Mouse (Mus musculus) right cerebral cortex, adult 2 months (tissue): Measurements from ENCODE around the gene Tex26.

Experiments used
- DNase-seq, 2 experiments: peaks; one replicate each; pipeline ENCODE4 v3.0.0; 2021 to 2022; ENCODE audit warnings: low spot score in 2 of 2

Gene Tex26

GRCm38 (mm10) chr5:149488360-149489021 lies 49.0 kb downstream of the Tex26 start:
- DNase-seq = no peak

DNA sequence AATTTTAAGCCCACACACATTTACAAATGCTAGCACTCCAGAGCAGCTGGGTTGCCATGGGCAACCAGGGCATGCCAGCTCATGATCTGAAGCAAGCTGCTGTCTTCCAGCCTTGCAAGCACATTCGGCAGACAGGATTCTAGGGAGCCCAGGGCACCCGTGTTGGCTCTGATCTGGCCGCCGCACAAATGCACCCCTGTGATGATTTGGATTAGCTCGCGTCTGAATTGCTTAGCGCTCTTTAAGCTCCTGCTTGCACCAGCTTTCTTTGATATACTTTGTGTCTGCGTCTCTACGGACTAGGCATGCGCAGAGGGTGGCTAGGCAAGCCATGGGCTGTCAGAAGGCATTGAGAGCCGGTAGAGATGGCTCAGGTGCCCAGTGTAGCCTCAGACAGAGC lies 49.7 kb downstream of the Tex26 start:
- DNase-seq = peak; percentile 78 to 88

DNA sequence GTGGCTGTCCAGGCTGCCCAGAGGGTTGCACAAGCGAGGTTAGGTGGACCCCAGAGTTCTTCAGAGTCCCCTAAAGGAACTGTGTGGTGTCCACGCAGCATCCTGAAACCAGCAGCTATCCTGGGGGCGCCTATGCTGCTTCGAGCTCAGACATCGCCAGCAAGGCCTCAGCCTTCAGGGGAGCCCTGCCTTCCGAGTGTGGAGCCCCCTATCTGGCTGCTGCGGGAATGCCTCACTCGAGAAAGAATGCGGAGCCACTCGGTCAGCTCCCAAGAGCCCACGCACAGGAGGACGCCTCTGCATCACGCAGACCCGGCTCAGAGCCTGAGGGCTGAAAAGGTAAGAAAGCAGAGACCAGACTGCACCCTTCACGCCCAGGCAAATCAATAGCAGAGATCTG lies 50.8 kb downstream of the Tex26 start:
- DNase-seq = no peak

GRCm38 (mm10) chr5:149495655-149496054 lies 56.2 kb downstream of the Tex26 start:
- no peak for DNase-seq

- no peak for DNase-seq
Measured at GRCm38 (mm10) chr5:149496401-149497066, 57.1 kb downstream of the Tex26 start.

GRCm38 (mm10) chr5:149499936-149500335 lies 60.5 kb downstream of the Tex26 start:
- DNase-seq = no peak

DNA sequence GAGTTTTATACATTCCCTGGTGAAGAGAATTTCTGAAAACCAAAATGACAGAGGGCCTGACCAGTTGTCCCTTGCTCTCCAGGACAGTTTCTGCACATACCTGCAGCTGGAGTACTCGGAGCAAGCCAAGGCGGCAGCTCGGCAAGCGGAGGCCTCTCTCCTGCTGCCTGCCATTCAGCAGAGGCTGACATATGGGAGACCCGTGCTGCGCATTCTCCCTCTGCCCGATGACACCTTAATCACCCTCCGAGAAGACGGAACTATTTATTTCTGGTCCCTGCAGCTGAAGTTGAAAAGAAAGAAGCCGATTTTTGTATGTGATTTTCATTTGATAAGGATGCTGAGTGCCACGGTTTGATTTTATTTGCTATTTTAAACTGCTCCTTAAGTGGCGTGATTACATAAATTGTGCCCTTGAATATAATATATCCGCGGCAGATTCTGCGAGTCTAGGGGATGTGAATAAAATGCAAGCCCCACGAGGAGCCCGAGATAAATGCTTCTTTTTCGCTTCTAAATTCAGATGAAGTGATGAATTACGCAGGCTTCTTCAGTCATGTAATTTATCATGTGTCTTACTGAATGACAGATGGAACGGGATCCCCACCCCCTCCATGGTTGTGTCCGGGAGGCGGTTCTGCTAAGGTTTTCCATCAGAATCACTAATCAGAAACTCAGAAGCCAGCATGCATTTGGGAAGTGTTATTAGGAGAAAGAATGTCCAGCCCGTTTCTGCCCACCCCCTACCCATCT lies 64.1 kb downstream of the Tex26 start:
- peak in 1 of 2 experiments; percentile 51 for DNase-seq

DNA sequence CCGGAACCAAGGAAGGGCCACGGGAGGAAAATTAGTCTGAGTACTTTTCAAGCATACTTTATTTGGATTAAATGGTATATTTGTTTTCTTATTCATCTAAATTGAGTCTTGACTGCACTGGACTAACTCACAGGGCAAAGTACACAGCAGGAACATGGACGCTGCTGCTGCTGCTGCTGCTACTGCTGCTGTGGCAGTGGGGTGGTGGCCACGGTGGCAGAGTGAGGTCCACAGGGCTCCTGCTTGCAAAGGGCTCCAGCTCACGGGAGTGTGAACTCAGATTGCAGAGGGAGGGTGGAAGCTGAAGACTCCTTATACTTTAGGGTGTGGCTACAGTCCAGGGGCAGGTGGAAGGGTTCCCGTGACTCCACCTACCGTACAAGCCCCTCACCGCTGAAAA lies 65.5 kb downstream of the Tex26 start:
- no peak for DNase-seq

- no peak for DNase-seq
Measured at GRCm38 (mm10) chr5:149506033-149506432, 66.6 kb downstream of the Tex26 start.

DNA sequence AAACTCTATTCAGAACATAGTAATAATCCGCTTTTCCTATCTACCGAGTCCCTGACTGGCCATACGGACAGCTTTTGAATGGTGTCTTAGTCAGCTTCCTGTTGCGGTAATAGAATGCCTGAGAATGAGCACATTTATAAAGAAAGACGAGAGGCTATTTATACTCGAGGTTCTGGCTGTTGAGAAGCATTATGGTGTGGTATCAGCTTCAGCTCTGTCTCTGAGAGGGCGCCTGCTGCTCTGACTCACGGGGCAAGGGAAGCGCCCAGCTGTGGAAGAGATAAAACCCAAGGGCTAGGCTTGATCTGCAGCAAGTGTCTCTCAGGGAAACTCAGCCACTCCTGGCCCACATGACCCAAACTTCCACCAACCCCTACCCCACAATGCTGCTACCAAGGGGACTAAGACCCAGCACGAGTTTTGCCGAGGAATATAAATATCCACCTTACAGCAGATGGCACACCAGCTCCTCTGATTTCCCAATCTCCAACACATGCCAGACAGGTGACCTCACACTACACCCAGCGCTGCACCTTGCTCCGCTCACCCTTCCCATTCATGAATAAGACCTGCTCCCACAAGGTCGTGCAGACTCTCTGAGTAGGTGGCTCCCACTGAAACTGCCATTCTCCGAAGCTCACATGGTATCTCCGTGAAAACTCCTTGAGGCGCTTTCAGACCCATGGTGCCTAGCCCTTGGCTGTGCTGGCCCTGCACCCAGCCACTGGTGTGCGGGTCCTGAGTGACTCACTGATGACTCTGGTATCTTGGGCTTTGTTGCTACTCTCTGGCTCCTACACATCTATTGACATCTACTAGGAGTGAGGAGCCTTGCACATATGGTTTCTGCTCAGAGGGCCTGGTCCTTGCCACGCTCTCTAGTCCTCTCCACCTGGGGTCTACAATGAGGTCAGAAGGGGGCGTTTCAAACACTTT lies 68.9 kb downstream of the Tex26 start:
- DNase-seq = no peak

GRCm38 (mm10) chr5:149510323-149510722 lies 70.9 kb downstream of the Tex26 start:
- DNase-seq = no peak

DNA sequence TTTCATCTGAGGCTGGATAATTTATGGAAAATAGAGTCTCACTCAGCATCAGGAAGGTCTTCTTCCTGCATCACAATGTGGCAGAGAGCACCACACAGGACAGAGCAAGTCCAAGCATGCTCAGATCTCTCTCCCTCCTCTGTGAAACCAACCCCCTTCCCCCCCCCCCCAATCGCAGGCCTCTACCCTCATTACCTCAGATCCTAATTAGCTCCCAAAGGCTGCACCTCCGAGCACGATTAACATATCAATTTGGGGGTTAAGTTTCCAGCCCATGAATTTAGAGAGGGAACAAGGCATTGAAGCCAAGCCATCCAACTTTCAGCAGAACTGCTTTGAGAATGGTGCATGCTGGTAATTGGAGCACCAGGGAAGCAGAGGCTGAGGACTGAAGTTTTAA lies 73.2 kb downstream of the Tex26 start:
- no peak for DNase-seq

- DNase-seq = no peak
Measured at GRCm38 (mm10) chr5:149513438-149514086, 74.1 kb downstream of the Tex26 start.

- peak; percentile 57 to 59 for DNase-seq
Measured at GRCm38 (mm10) chr5:149514087-149514671, 74.7 kb downstream of the Tex26 start.

DNA sequence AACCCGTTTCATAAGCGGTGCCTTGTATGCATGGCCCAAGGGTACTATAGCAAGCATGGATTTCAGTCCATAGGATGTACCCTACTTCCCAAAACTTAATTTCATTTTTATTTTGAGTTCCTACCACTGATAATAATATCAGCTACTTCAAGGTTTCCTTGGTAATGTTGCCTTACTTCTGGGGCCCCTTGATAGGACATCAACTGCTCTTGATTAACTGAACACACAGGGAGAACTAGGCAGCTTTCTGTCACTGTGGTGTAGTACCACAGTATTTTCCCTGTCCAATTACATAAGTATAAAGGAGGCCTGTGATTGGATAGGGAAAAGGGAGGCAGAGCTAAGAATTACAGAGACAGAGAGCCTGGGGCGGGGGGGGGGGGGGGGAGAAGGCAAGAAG lies 75.4 kb downstream of the Tex26 start:
- DNase-seq = no peak

DNA sequence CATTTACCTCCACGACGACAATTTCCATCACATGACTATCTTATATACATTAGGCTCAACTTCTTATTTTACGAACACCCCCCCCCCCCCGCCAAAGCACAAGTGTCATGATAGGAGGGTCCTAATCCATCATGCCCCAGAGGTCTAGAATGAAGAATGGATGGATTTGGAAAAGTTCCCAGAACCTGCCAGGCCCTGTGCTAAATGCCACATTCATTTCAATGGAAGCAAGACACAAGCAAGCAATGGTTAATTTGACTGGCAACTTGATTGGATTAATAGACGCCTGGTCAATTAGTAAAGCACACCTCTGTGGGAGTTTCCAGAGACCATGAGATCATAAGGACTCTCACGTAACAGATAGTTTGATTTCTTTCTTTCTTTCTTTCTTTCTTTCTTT lies 77.7 kb downstream of the Tex26 start:
- no peak for DNase-seq
